Mouse (Mus musculus): ENCODE results near the gene Nf2. TPM values are rescaled to one million over a fixed set of nuclear protein-coding genes. Genes with fewer than 3 reads are reported as not detected.

Nf2 gene
- polyA plus RNA-seq, 1 experiment = 90.2 TPM

- H3K4me1 ChIP-seq (ENCODE audit: control insufficient read depth, insufficient read depth, low read length) = peaks cover 5% of the 10 kb centered on the region
- TF ChIP-seq CTCF (IDR thresholded peaks at IDR 0.05; ENCODE audit: control insufficient read depth, insufficient read depth, insufficient replicate concordance, low read depth, low read length) (no peak), POLR2A (IDR thresholded peaks at IDR 0.05; ENCODE audit: control insufficient read depth, low read depth, low read length) (no peak)
- no peaks in the 10 kb centered on the region for H3K27me3 ChIP-seq (ENCODE audit: control insufficient read depth, insufficient read depth, low read length)
- no peak overlapping the region for H3K4me3 ChIP-seq (ENCODE audit: control insufficient read depth, low read depth, low read length)
- no peaks in the 10 kb centered on the region for H3K36me3 ChIP-seq (ENCODE audit: control insufficient read depth, insufficient read depth, low read length)
- no peak overlapping the region for H3K27ac ChIP-seq (ENCODE audit: control insufficient read depth, insufficient read depth, low read depth, low read length)
Measured at GRCm38 (mm10) chr11:4836755-4837154, 12.6 kb downstream of the Nf2 start.

DNA sequence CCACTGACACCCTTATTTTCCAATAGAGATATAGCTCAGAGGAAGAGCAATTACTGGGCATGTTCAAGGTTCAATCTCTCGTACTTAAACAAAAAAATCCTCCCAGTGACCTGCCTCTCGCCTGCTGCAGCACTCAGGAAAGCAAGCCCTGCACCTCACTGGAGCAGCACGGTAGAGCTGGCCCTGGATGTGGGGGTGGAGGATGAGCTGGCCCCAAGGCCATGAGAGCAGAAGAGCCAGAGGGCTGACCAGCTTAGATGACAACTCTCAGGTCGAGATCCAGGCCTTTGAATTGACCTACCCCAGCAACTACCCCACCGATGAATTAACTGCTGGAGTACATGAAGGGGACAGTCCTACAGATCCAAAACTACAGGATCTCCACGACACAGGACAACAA is 13.9 kb downstream of the Nf2 start:
- Histone ChIP-seq H3K27ac (ENCODE audit: control insufficient read depth, insufficient read depth, low read depth, low read length) (no peak overlapping the region), H3K4me1 (ENCODE audit: control insufficient read depth, insufficient read depth, low read length) (peaks cover 5% of the 10 kb centered on the region), H3K27me3 (ENCODE audit: control insufficient read depth, insufficient read depth, low read length) (no peaks in the 10 kb centered on the region), H3K4me3 (ENCODE audit: control insufficient read depth, low read depth, low read length) (no peak overlapping the region), H3K36me3 (ENCODE audit: control insufficient read depth, insufficient read depth, low read length) (no peaks in the 10 kb centered on the region)
- no peak for TF ChIP-seq CTCF (IDR thresholded peaks at IDR 0.05; ENCODE audit: control insufficient read depth, insufficient read depth, insufficient replicate concordance, low read depth, low read length)
- no peak for TF ChIP-seq POLR2A (IDR thresholded peaks at IDR 0.05; ENCODE audit: control insufficient read depth, low read depth, low read length)

DNA sequence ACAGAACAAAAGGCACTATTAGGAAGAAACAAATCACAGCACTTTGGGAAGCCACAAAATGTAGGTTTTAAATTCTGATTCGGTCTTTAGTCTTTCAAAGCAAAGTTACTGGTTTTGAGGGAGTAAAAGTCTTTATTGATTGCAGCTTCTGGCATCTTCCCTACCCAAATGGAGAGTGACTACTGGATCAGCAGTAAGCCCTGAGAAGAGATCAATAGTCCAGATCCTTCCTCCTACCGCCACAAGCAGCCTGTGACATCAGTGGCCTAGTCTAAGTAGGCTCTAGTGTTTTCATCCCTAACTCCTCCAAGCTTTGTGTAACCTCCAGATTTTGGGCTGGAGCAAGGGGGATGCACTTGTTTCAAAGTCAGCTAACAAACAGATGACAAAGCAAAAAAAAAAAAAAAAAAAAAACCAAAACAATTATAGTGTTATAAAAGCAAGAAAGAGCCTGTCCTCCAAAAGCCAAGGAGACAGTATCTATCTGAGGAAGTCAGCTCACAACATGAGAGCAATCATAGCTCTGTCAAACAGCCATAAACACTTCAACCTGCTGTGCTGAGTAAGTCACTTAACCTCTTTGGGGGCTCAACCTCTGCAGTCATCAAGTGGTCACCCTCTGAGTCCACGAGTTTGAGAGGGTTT is 15.9 kb downstream of the Nf2 start:
- no peak for TF ChIP-seq POLR2A (IDR thresholded peaks at IDR 0.05; ENCODE audit: control insufficient read depth, low read depth, low read length)
- TF ChIP-seq CTCF (IDR thresholded peaks at IDR 0.05; ENCODE audit: control insufficient read depth, insufficient read depth, insufficient replicate concordance, low read depth, low read length) = no peak
- no peaks in the 10 kb centered on the region for H3K36me3 ChIP-seq (ENCODE audit: control insufficient read depth, insufficient read depth, low read length)
- H3K4me3 ChIP-seq (ENCODE audit: control insufficient read depth, low read depth, low read length) = no peak overlapping the region
- no peak overlapping the region for H3K27ac ChIP-seq (ENCODE audit: control insufficient read depth, insufficient read depth, low read depth, low read length)
- H3K4me1 ChIP-seq (ENCODE audit: control insufficient read depth, insufficient read depth, low read length) = peaks cover 5% of the 10 kb centered on the region
- no peaks in the 10 kb centered on the region for H3K27me3 ChIP-seq (ENCODE audit: control insufficient read depth, insufficient read depth, low read length)

- no peak for TF ChIP-seq POLR2A (IDR thresholded peaks at IDR 0.05; ENCODE audit: control insufficient read depth, low read depth, low read length)
- TF ChIP-seq CTCF (IDR thresholded peaks at IDR 0.05; ENCODE audit: control insufficient read depth, insufficient read depth, insufficient replicate concordance, low read depth, low read length) = no peak
- no peaks in the 10 kb centered on the region for H3K36me3 ChIP-seq (ENCODE audit: control insufficient read depth, insufficient read depth, low read length)
- H3K4me1 ChIP-seq (ENCODE audit: control insufficient read depth, insufficient read depth, low read length) = peaks cover 5% of the 10 kb centered on the region
- no peaks in the 10 kb centered on the region for H3K27me3 ChIP-seq (ENCODE audit: control insufficient read depth, insufficient read depth, low read length)
- H3K4me3 ChIP-seq (ENCODE audit: control insufficient read depth, low read depth, low read length) = no peak overlapping the region
- no peak overlapping the region for H3K27ac ChIP-seq (ENCODE audit: control insufficient read depth, insufficient read depth, low read depth, low read length)
Measured at GRCm38 (mm10) chr11:4831066-4831465, 18.3 kb downstream of the Nf2 start.

DNA sequence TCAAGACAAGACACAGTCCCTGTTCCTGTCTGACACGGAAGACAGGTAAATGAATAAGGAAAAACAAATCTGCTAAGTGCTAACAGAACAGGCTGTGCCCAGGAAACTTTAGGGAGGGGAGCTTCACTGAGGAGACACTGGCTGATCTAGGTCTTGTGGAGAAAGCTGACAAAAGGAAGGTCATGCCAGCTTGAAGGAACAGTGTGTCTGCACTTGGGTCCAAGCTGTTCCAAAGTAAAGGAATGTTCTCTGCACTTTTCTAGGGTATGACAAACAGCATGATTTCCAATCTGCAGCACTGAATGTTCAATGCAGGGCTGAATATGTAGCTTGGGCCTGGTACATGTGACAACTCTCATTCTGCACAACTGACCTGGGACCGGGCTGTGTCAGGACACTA is 21.4 kb downstream of the Nf2 start:
- Histone ChIP-seq H3K4me1 (ENCODE audit: control insufficient read depth, insufficient read depth, low read length) (no peaks in the 10 kb centered on the region; the same call in 1 of the 2 replicates), H3K36me3 (ENCODE audit: control insufficient read depth, insufficient read depth, low read length) (no peaks in the 10 kb centered on the region), H3K4me3 (ENCODE audit: control insufficient read depth, low read depth, low read length) (no peak overlapping the region), H3K27ac (ENCODE audit: control insufficient read depth, insufficient read depth, low read depth, low read length) (0 out of 2 replicates have a peak overlapping the region, but pooled peaks have one; percentile 9), H3K27me3 (ENCODE audit: control insufficient read depth, insufficient read depth, low read length) (no peaks in the 10 kb centered on the region)
- TF ChIP-seq POLR2A (IDR thresholded peaks at IDR 0.05; ENCODE audit: control insufficient read depth, low read depth, low read length) = no peak
- TF ChIP-seq CTCF (IDR thresholded peaks at IDR 0.05; ENCODE audit: control insufficient read depth, insufficient read depth, insufficient replicate concordance, low read depth, low read length) = no peak

- no peak overlapping the region for H3K4me3 ChIP-seq (ENCODE audit: control insufficient read depth, low read depth, low read length)
- no peak for TF ChIP-seq POLR2A (IDR thresholded peaks at IDR 0.05; ENCODE audit: control insufficient read depth, low read depth, low read length)
- TF ChIP-seq CTCF (IDR thresholded peaks at IDR 0.05; ENCODE audit: control insufficient read depth, insufficient read depth, insufficient replicate concordance, low read depth, low read length) = no peak
- no peaks in the 10 kb centered on the region for H3K27me3 ChIP-seq (ENCODE audit: control insufficient read depth, insufficient read depth, low read length)
- H3K27ac ChIP-seq (ENCODE audit: control insufficient read depth, insufficient read depth, low read depth, low read length) = 0 out of 2 replicates have a peak overlapping the region, but pooled peaks have one; percentile 9
- no peaks in the 10 kb centered on the region; the same call in 1 of the 2 replicates for H3K4me1 ChIP-seq (ENCODE audit: control insufficient read depth, insufficient read depth, low read length)
- H3K36me3 ChIP-seq (ENCODE audit: control insufficient read depth, insufficient read depth, low read length) = no peaks in the 10 kb centered on the region
Measured at GRCm38 (mm10) chr11:4827340-4827739, 22.0 kb downstream of the Nf2 start.

DNA sequence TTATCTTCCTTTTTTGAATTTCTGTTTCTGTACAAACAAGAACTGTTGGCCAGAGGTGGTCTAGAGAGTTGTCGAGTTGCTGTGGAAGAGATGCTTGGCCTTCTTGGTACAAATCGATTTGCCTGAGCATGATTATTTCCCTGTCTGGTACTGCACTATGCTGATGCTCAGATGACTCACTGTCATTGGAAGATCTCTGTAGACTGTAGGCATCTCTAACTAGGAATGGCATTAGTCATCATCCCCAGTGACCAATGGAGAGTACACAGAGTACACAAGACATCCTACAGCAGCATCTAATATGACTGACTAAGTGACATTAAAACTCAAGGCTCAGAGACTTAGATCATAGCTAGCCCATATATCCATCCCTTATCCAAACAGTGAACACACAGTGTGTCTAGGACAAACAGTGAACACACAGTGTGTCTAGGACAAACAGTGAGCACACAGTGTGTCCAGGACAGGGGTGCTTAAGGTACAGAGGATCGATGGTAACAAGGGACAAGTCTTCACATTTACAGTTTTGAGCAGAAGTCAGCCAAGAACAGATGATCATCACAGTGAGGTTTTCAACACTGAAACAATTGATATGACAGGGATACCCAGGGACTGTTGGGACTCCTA is 23.1 kb downstream of the Nf2 start:
- no peak for TF ChIP-seq CTCF (IDR thresholded peaks at IDR 0.05; ENCODE audit: control insufficient read depth, insufficient read depth, insufficient replicate concordance, low read depth, low read length)
- TF ChIP-seq POLR2A (IDR thresholded peaks at IDR 0.05; ENCODE audit: control insufficient read depth, low read depth, low read length) = no peak
- H3K4me1 ChIP-seq (ENCODE audit: control insufficient read depth, insufficient read depth, low read length) = no peaks in the 10 kb centered on the region; the same call in 1 of the 2 replicates
- H3K27me3 ChIP-seq (ENCODE audit: control insufficient read depth, insufficient read depth, low read length) = no peaks in the 10 kb centered on the region
- H3K4me3 ChIP-seq (ENCODE audit: control insufficient read depth, low read depth, low read length) = no peak overlapping the region
- no peaks in the 10 kb centered on the region for H3K36me3 ChIP-seq (ENCODE audit: control insufficient read depth, insufficient read depth, low read length)
- H3K27ac ChIP-seq (ENCODE audit: control insufficient read depth, insufficient read depth, low read depth, low read length) = no peak overlapping the region
